Mouse (Mus musculus): ENCODE results near the gene Prss33. TPM values are rescaled to one million over a fixed set of nuclear protein-coding genes. Genes with fewer than 3 reads are reported as not detected.
A peak's percentile ranks its signal among the peaks of the same experiment; 100 is the strongest.

Prss33 gene
- polyA plus RNA-seq, 1 experiment from 2014 or later = not detected

- no peak overlapping the region for H3K4me2 ChIP-seq
- no peak for ATAC-seq (replicated peaks; ENCODE audit: insufficient number of reproducible peaks, insufficient read depth, low FRiP score, low read depth)
Observed at GRCm38 (mm10) chr17:23823614-23824013, 12.2 kb downstream of the Prss33 start.

GRCm38 (mm10) chr17:23823018-23823417, 12.8 kb downstream of the Prss33 start:
- no peak overlapping the region for H3K4me3 ChIP-seq
- H3K27me3 ChIP-seq = no peaks in the 10 kb centered on the region
- ATAC-seq (replicated peaks; ENCODE audit: insufficient number of reproducible peaks, insufficient read depth, low FRiP score, low read depth) = no peak
- WGBS = 80% methylated on average over 16 of the region's 16 CpGs
- peaks cover 10% of the 10 kb centered on the region for H3K9me3 ChIP-seq (replicated peaks)
- H3K36me3 ChIP-seq = peaks cover 84% of the 10 kb centered on the region
- H3K4me1 ChIP-seq (replicated peaks) = peaks cover 15% of the 10 kb centered on the region
- no peak overlapping the region for H3K9ac ChIP-seq
- H3K27ac ChIP-seq = no peak overlapping the region
- H3K4me2 ChIP-seq = no peak overlapping the region

More at GRCm38 (mm10) chr17:23823614-23824013, 12.2 kb downstream of the Prss33 start:
- Histone ChIP-seq H3K27ac (no peak overlapping the region), H3K9me3 (replicated peaks) (peaks cover 10% of the 10 kb centered on the region), H3K36me3 (peaks cover 78% of the 10 kb centered on the region), H3K27me3 (no peaks in the 10 kb centered on the region), H3K4me1 (replicated peaks) (peaks cover 18% of the 10 kb centered on the region), H3K9ac (no peak overlapping the region), H3K4me3 (no peak overlapping the region)
- 86% methylated on average over 12 of the region's 12 CpGs for WGBS

GRCm38 (mm10) chr17:23822094-23822493, 13.8 kb downstream of the Prss33 start:
- H3K4me2 ChIP-seq = no peak overlapping the region
- no peak overlapping the region for H3K4me3 ChIP-seq
- peaks cover 6% of the 10 kb centered on the region for H3K4me1 ChIP-seq (replicated peaks)
- 68% methylated on average over 6 of the region's 6 CpGs for WGBS
- H3K36me3 ChIP-seq = peaks cover 94% of the 10 kb centered on the region
- no peaks in the 10 kb centered on the region for H3K27me3 ChIP-seq
- H3K9me3 ChIP-seq (replicated peaks) = peaks cover 10% of the 10 kb centered on the region
- no peak for ATAC-seq (replicated peaks; ENCODE audit: insufficient number of reproducible peaks, insufficient read depth, low FRiP score, low read depth)
- no peak overlapping the region for H3K27ac ChIP-seq
- no peak overlapping the region for H3K9ac ChIP-seq

GRCm38 (mm10) chr17:23820731-23821130, 15.1 kb downstream of the Prss33 start:
- H3K4me2 ChIP-seq = no peak overlapping the region
- H3K9me3 ChIP-seq (replicated peaks) = peaks cover 10% of the 10 kb centered on the region
- no peaks in the 10 kb centered on the region for H3K4me1 ChIP-seq (replicated peaks)
- WGBS = 94% methylated on average over 5 of the region's 5 CpGs
- H3K27ac ChIP-seq = no peak overlapping the region
- H3K4me3 ChIP-seq = no peak overlapping the region
- H3K9ac ChIP-seq = no peak overlapping the region
- no peaks in the 10 kb centered on the region for H3K27me3 ChIP-seq
- H3K36me3 ChIP-seq = peaks cover 97% of the 10 kb centered on the region
- ATAC-seq (replicated peaks; ENCODE audit: insufficient number of reproducible peaks, insufficient read depth, low FRiP score, low read depth) = no peak

- H3K27ac ChIP-seq = no peak overlapping the region
- no peak for ATAC-seq (replicated peaks; ENCODE audit: insufficient number of reproducible peaks, insufficient read depth, low FRiP score, low read depth)
- 97% methylated on average over 25 of the region's 25 CpGs for WGBS
- no peak overlapping the region for H3K4me2 ChIP-seq
- no peak overlapping the region for H3K9ac ChIP-seq
- H3K27me3 ChIP-seq = no peaks in the 10 kb centered on the region
- no peaks in the 10 kb centered on the region for H3K4me1 ChIP-seq (replicated peaks)
- H3K4me3 ChIP-seq = no peak overlapping the region
- peaks cover 10% of the 10 kb centered on the region for H3K9me3 ChIP-seq (replicated peaks)
- peaks cover 97% of the 10 kb centered on the region for H3K36me3 ChIP-seq
Observed at GRCm38 (mm10) chr17:23819235-23819634, 16.6 kb downstream of the Prss33 start.

GRCm38 (mm10) chr17:23818579-23818978, 17.3 kb downstream of the Prss33 start:
- Histone ChIP-seq H3K9ac (no peak overlapping the region), H3K4me1 (replicated peaks) (no peaks in the 10 kb centered on the region), H3K9me3 (replicated peaks) (peaks cover 10% of the 10 kb centered on the region), H3K36me3 (peaks cover 98% of the 10 kb centered on the region), H3K4me3 (no peak overlapping the region), H3K27ac (no peak overlapping the region), H3K4me2 (no peak overlapping the region), H3K27me3 (no peaks in the 10 kb centered on the region)
- ATAC-seq (replicated peaks; ENCODE audit: insufficient number of reproducible peaks, insufficient read depth, low FRiP score, low read depth) = no peak
- 95% methylated on average over 8 of the region's 8 CpGs for WGBS

GRCm38 (mm10) chr17:23815641-23816040, 20.2 kb downstream of the Prss33 start:
- ATAC-seq (replicated peaks; ENCODE audit: insufficient number of reproducible peaks, insufficient read depth, low FRiP score, low read depth) = no peak
- no peak overlapping the region for H3K4me2 ChIP-seq
- no peaks in the 10 kb centered on the region for H3K27me3 ChIP-seq
- peaks cover 97% of the 10 kb centered on the region for H3K36me3 ChIP-seq
- peaks cover 10% of the 10 kb centered on the region for H3K9me3 ChIP-seq (replicated peaks)
- H3K9ac ChIP-seq = no peak overlapping the region
- H3K27ac ChIP-seq = no peak overlapping the region
- H3K4me1 ChIP-seq (replicated peaks) = no peaks in the 10 kb centered on the region
- WGBS = 97% methylated on average over 16 of the region's 16 CpGs
- H3K4me3 ChIP-seq = no peak overlapping the region

- H3K36me3 ChIP-seq = peaks cover 53% of the 10 kb centered on the region
- no peak overlapping the region for H3K4me2 ChIP-seq
- no peak for ATAC-seq (replicated peaks; ENCODE audit: insufficient number of reproducible peaks, insufficient read depth, low FRiP score, low read depth)
- no peaks in the 10 kb centered on the region for H3K9me3 ChIP-seq (replicated peaks)
- H3K27ac ChIP-seq = no peak overlapping the region
- 87% methylated on average over 3 of the region's 3 CpGs for WGBS
- no peak overlapping the region for H3K4me3 ChIP-seq
- H3K4me1 ChIP-seq (replicated peaks) = peaks cover 31% of the 10 kb centered on the region
- H3K9ac ChIP-seq = no peak overlapping the region
- no peaks in the 10 kb centered on the region for H3K27me3 ChIP-seq
Observed at GRCm38 (mm10) chr17:23807918-23808317, 27.9 kb downstream of the Prss33 start.

GRCm38 (mm10) chr17:23806867-23807266, 29.0 kb downstream of the Prss33 start:
- no peaks in the 10 kb centered on the region for H3K27me3 ChIP-seq
- H3K9me3 ChIP-seq (replicated peaks) = no peaks in the 10 kb centered on the region
- H3K9ac ChIP-seq = no peak overlapping the region
- H3K4me3 ChIP-seq = peak overlapping the region; percentile 16; the same call in 1 of the 2 replicates
- H3K27ac ChIP-seq = 0 out of 2 replicates have a peak overlapping the region, but pooled peaks have one; percentile 20
- no peak for ATAC-seq (replicated peaks; ENCODE audit: insufficient number of reproducible peaks, insufficient read depth, low FRiP score, low read depth)
- WGBS = 60% methylated on average over 25 of the region's 25 CpGs
- peak overlapping the region; percentile 75 for H3K4me2 ChIP-seq
- peaks cover 42% of the 10 kb centered on the region for H3K36me3 ChIP-seq
- H3K4me1 ChIP-seq (replicated peaks) = peaks cover 31% of the 10 kb centered on the region

- H3K27ac ChIP-seq = peak overlapping the region; percentile 94
- peaks cover 19% of the 10 kb centered on the region for H3K36me3 ChIP-seq
- peak overlapping the region; percentile 75 for H3K4me2 ChIP-seq
- H3K4me3 ChIP-seq = peak overlapping the region; percentile 72
- 2% methylated on average over 8 of the region's 8 CpGs for WGBS
- H3K9me3 ChIP-seq (replicated peaks) = no peaks in the 10 kb centered on the region
- no peaks in the 10 kb centered on the region for H3K27me3 ChIP-seq
- peaks cover 31% of the 10 kb centered on the region for H3K4me1 ChIP-seq (replicated peaks)
- no peak for ATAC-seq (replicated peaks; ENCODE audit: insufficient number of reproducible peaks, insufficient read depth, low FRiP score, low read depth)
- H3K9ac ChIP-seq = peak overlapping the region; percentile 90
Observed at GRCm38 (mm10) chr17:23804426-23805085, 31.3 kb downstream of the Prss33 start.

- H3K36me3 ChIP-seq = peaks cover 9% of the 10 kb centered on the region
- H3K4me3 ChIP-seq = peak overlapping the region; percentile 72
- peak overlapping the region; percentile 75 for H3K4me2 ChIP-seq
- H3K4me1 ChIP-seq (replicated peaks) = peaks cover 31% of the 10 kb centered on the region
- WGBS = under 1% methylated on average over 56 of the region's 83 CpGs
- ATAC-seq (replicated peaks; ENCODE audit: insufficient number of reproducible peaks, insufficient read depth, low FRiP score, low read depth) = peak; percentile 50
- H3K27ac ChIP-seq = peak overlapping the region; percentile 94
- no peaks in the 10 kb centered on the region for H3K27me3 ChIP-seq
- H3K9ac ChIP-seq = peak overlapping the region; percentile 90
- H3K9me3 ChIP-seq (replicated peaks) = no peaks in the 10 kb centered on the region
Observed at GRCm38 (mm10) chr17:23803366-23804041, 32.4 kb downstream of the Prss33 start.

Data from heart, embryonic 15.5 days (tissue).